Mouse (Mus musculus) megakaryocyte, embryonic 14.5 days (primary cell): ENCODE results near the gene Smim17. TPM values are rescaled to one million over a fixed set of nuclear protein-coding genes. Genes with fewer than 3 reads are reported as not detected.

Source experiments
- H3K27me3 ChIP-seq: replicated peaks from 2 replicates; pipeline ENCODE3; 2012; ENCODE audit warnings: inconsistent platforms
- H3K36me3 ChIP-seq: replicated peaks from 2 replicates; pipeline ENCODE3; 2012; ENCODE audit warnings: low read length, inconsistent platforms, mixed read lengths
- H3K4me1 ChIP-seq: 2 replicates; pipeline ENCODE4 v1.6.1; 2012; ENCODE audit warnings: inconsistent platforms
- H3K4me3 ChIP-seq: replicated peaks from 2 replicates; pipeline ENCODE3; 2012; ENCODE audit warnings: moderate library complexity, mild to moderate bottlenecking, inconsistent platforms
- H3K9me3 ChIP-seq: 2 replicates; pipeline ENCODE4 v1.6.1; 2012; ENCODE audit warnings: inconsistent platforms
- FLI1 ChIP-seq: IDR thresholded peaks from 2 replicates; pipeline ENCODE4 v1.6.1; 2012; ENCODE audit warnings: low read length, inconsistent platforms, mixed read lengths
- GATA1 ChIP-seq: IDR thresholded peaks from 3 replicates; pipeline ENCODE4 v1.6.1; 2012; ENCODE audit warnings: mixed read lengths, low read length, inconsistent platforms, borderline replicate concordance
- polyA plus RNA-seq: library from polyadenylated mRNA; stranded (reverse); fragments of >175 nt; gene quantifications from 2 replicates; pipeline ENCODE4 v1.2.3, GENCODE M21; 2012; ENCODE audit warnings: low replicate concordance; ENCODE audit not compliant: insufficient read depth

Smim17 gene
- polyA plus RNA-seq, 1 experiment, result not detected

GRCm38 (mm10) chr7:6369460-6369859 lies 29.1 kb upstream of the Smim17 start:
- H3K9me3 ChIP-seq, result no peaks in the 10 kb centered on the region
- H3K27me3 ChIP-seq, result no peaks in the 10 kb centered on the region
- H3K4me3 ChIP-seq, result no peak overlapping the region
- peaks cover 8% of the 10 kb centered on the region; the same call in 1 of the 2 replicates for H3K4me1 ChIP-seq
- H3K36me3 ChIP-seq, result peaks cover 3% of the 10 kb centered on the region
- TF ChIP-seq GATA1, result no peak
- TF ChIP-seq FLI1, result no peak

GRCm38 (mm10) chr7:6372993-6373392 lies 25.5 kb upstream of the Smim17 start:
- TF ChIP-seq FLI1 (no peak), GATA1 (no peak)

DNA sequence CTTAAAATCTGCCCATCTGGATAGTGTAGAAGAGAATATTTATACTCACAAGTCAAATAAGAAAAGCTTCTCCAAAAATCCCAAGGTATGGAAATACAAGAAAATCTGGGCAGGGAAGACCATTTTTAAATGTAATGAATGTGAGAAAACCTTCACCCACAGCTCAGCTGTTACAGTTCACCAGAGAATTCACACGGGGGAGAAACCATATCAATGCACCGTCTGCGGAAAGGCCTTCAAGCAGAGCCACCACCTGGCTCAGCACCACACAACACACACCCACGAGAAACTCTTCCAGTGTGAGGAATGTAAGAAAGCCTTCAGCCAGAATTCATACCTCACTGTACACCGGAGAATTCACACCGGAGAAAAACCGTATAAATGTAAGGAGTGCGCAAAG lies 20.1 kb upstream of the Smim17 start:
- Histone ChIP-seq H3K9me3 (no peaks in the 10 kb centered on the region), H3K27me3 (no peaks in the 10 kb centered on the region), H3K4me3 (no peak overlapping the region), H3K36me3 (peaks cover 3% of the 10 kb centered on the region), H3K4me1 (peaks cover 16% of the 10 kb centered on the region)
- TF ChIP-seq FLI1 (no peak), GATA1 (no peak)

More at GRCm38 (mm10) chr7:6372993-6373392, 25.5 kb upstream of the Smim17 start:
- Histone ChIP-seq H3K4me1 (no peaks in the 10 kb centered on the region), H3K36me3 (peaks cover 3% of the 10 kb centered on the region), H3K4me3 (no peak overlapping the region), H3K27me3 (no peaks in the 10 kb centered on the region), H3K9me3 (no peaks in the 10 kb centered on the region)

DNA sequence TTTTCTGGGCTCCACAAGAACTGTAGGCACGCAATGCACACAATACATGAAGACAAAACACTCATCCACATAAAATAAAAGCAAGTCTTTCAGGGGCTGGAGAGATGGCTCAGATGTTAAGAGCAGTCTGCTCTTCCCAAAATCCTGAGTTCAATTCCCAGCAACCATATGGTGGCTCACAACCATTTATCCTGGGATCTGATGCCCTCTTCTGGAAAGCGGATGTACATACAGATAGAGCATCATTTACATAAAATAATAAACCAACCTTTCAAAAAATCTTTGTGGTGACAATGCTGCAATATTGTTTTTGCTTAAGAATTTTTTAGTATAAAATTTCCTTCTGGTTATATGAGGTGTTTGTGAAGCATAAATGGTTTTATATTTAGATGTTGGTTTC lies 17.1 kb upstream of the Smim17 start:
- Histone ChIP-seq H3K4me1 (peaks cover 24% of the 10 kb centered on the region), H3K27me3 (no peaks in the 10 kb centered on the region), H3K9me3 (no peaks in the 10 kb centered on the region), H3K36me3 (peaks cover 3% of the 10 kb centered on the region), H3K4me3 (no peak overlapping the region)
- no peak for TF ChIP-seq FLI1
- TF ChIP-seq GATA1, result no peak

DNA sequence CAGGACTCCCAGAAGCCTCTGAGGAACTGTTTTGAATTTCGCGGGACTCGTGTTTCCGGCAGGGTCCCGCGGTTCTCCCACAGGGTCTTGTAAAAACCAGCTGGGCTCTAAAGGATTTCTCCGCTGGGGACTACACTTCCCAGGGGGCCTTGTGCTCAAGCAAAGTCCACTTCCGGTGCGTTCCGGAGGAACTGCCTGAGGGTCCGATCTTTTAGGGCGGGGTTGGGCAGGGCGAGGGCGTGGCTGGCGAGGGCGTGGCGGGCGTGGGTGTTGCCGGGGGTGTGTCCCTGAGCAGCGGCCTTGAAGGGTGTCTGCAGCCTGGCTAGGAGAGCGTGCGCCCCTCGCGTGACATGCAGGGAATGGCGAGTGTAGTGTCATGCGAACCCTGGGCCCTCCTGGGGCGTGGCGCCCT lies 15.5 kb upstream of the Smim17 start, which contains the start of gene Zfp28:
Gene Zfp28 (plus strand): TSS at position 252 of the 412 bp plus-strand sequence.
- TF ChIP-seq FLI1 (peak; percentile 70; the same call in 1 of the 2 replicates), GATA1 (no peak)
- H3K9me3 ChIP-seq, result no peaks in the 10 kb centered on the region
- no peaks in the 10 kb centered on the region for H3K27me3 ChIP-seq
- H3K4me3 ChIP-seq, result peak within 1 kb of the TSS; percentile 95
- H3K36me3 ChIP-seq, result peaks cover 6% of the 10 kb centered on the region
- peaks cover 24% of the 10 kb centered on the region for H3K4me1 ChIP-seq

DNA sequence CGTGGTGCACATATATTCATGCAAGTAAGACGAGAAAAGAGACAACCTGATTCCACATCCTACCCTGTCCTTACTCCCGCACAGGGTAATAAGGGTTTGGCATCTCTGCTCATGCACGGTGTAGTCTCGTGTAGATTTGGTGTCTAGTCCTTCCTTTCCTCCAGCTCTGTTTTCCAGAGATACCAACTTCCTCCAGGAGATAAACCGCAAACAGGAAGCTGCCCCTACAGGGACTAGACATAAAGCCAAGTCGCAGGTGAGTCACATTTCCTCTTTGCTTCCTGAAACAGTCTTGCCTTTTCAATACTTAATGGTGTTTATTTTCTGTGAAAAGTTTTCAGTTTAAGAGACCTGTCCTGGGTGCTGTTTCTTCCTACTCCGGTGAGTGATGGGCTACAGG lies 14.5 kb upstream of the Smim17 start:
- Histone ChIP-seq H3K9me3 (no peaks in the 10 kb centered on the region), H3K27me3 (no peaks in the 10 kb centered on the region), H3K36me3 (peaks cover 2% of the 10 kb centered on the region), H3K4me1 (peaks cover 24% of the 10 kb centered on the region), H3K4me3 (peak overlapping the region; percentile 95)
- TF ChIP-seq FLI1 (no peak), GATA1 (no peak)

DNA sequence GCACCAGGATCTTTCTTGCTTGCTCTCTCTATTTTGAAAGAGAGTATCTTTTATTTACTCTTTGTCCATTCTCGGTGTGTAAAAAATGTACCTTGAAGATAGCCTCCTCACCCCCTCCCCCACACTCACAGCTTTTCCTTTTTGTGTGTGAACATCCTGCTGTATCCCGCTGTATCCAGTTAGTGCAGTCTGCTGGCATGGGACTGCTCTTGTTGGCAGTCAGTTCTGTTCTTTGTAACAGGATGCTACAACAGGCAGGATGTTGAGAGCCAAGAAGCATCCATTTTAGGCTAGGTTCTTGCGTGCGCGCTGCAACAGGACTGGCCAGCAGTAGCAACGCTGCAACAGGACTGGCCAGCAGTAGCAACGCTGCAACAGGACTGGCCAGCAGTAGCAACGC lies 11.5 kb upstream of the Smim17 start:
- no peak overlapping the region for H3K4me3 ChIP-seq
- peaks cover 27% of the 10 kb centered on the region for H3K36me3 ChIP-seq
- no peaks in the 10 kb centered on the region for H3K9me3 ChIP-seq
- TF ChIP-seq FLI1 (no peak), GATA1 (no peak)
- H3K4me1 ChIP-seq, result peaks cover 23% of the 10 kb centered on the region
- no peaks in the 10 kb centered on the region for H3K27me3 ChIP-seq

- H3K27me3 ChIP-seq, result no peaks in the 10 kb centered on the region
- no peak for TF ChIP-seq GATA1
- TF ChIP-seq FLI1, result no peak
- H3K4me3 ChIP-seq, result no peak overlapping the region
- peaks cover 7% of the 10 kb centered on the region for H3K9me3 ChIP-seq
- peaks cover 40% of the 10 kb centered on the region for H3K36me3 ChIP-seq
- peaks cover 3% of the 10 kb centered on the region for H3K4me1 ChIP-seq
Measured at GRCm38 (mm10) chr7:6388971-6389370, 9.5 kb upstream of the Smim17 start.

DNA sequence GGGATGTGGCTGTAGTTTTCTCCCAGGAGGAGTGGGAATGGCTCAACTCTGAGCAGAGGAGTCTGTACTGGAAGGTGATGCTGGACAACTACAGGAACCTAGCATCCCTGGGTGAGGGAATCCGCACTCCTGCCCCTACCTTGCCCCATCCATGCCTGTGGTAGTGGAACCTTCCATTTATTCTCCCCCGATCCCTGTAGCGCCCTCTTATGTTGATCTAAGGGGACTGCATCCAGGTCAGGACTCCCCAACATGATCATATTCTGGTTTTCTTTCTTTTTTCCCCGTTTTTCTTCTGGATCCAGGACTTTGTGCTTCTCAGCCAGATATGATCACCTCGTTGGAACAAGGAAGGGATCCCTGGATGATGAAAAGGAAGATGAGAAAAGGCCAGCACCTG lies 9.1 kb upstream of the Smim17 start:
- TF ChIP-seq FLI1, result no peak
- no peak for TF ChIP-seq GATA1
- H3K4me1 ChIP-seq, result no peaks in the 10 kb centered on the region
- peaks cover 12% of the 10 kb centered on the region for H3K9me3 ChIP-seq
- H3K27me3 ChIP-seq, result no peaks in the 10 kb centered on the region
- H3K4me3 ChIP-seq, result no peak overlapping the region
- H3K36me3 ChIP-seq, result peaks cover 40% of the 10 kb centered on the region

DNA sequence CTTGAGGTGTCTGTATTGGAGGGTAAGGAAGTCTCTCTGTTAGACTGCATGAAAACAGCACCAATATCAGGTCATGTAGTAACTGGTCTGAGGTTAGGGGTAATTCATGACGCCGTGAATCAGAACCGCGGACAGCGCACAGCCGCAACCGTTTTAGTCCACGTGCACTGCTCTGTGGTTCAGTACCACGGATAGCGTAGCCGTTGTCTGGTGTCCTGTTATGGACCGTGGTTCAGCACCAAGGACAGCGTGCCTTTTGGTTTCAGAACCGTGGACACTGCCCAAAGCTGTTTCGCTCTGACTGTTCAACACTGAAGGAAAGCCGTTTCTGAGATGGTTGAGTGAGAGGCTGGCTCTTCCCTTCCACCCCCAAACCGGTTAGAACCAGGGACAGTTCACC lies 11.5 kb downstream of the Smim17 start, which contains the start of gene Gm20715:
Gene Gm20715 (plus strand): TSS at position 235 of the 400 bp plus-strand sequence.
- peaks cover 6% of the 10 kb centered on the region; the same call in 1 of the 2 replicates for H3K9me3 ChIP-seq
- no peaks in the 10 kb centered on the region for H3K36me3 ChIP-seq
- TF ChIP-seq GATA1 (no peak), FLI1 (no peak)
- peaks cover 4% of the 10 kb centered on the region for H3K4me1 ChIP-seq
- H3K27me3 ChIP-seq, result peaks cover under 1% of the 10 kb centered on the region
- peak within 1 kb of the TSS; percentile 53 for H3K4me3 ChIP-seq
